Mouse (Mus musculus): ENCODE measurements at regions not wholly inside any gene's neighbourhood (a gene's known extent, or its start where the extent isn't known, plus 50 kb on each side); places are given as distances from the start of the nearest gene placed in this dataset.

DNA sequence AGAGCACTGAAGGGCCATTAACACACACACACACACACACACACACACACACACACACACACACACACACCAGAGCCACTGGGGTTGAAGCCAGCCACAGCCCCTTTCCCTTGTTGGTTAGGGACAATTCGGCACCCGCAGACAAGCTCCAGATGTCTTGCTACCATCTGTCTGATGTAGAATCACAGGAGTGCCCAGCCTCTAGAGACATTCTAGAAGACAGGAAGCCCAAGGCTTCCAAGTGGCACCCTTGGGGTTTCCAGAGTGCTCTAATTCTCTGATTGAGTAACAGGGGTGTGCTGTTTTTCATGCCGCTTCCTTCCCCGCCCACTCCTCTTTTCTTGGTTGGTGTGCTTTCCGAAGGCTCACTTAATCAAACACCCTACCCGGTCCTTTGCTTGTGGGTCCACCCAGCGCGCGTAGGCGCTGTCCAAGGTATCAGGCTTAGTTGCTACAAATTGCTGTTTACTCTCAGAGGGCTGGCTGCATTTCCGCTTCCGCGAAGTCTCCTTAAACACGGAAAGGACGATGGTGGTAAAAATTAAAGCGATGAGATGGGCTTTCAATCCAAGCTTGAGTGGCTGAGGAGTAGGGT is 59.5 kb upstream of the Zbtb18 start:
- DNase-seq, result peak; percentile 13
- TF ChIP-seq CTCF (conservative IDR thresholded peaks at IDR 0.05; ENCODE audit: insufficient read depth, insufficient read length, low read depth, low read length), result no peak
- no peak for TF ChIP-seq POLR2A (IDR thresholded peaks at IDR 0.05; ENCODE audit: low read depth, low read length)
- Histone ChIP-seq H3K4me3 (ENCODE audit: insufficient read depth, low read depth, low read length) (no peak overlapping the region), H3K27ac (ENCODE audit: insufficient read depth, low read depth, low read length) (no peak overlapping the region), H3K4me1 (ENCODE audit: control insufficient read depth, insufficient read depth, low read length) (no peaks in the 10 kb centered on the region), H3K36me3 (ENCODE audit: control insufficient read depth, insufficient read depth, low read length) (no peaks in the 10 kb centered on the region), H3K27me3 (replicated peaks; ENCODE audit: control insufficient read depth, insufficient read depth, low read length) (no peaks in the 10 kb centered on the region; the same call in 1 of the 2 replicates)
- 12% methylated on average over 16 of the region's 16 CpGs for WGBS

DNA sequence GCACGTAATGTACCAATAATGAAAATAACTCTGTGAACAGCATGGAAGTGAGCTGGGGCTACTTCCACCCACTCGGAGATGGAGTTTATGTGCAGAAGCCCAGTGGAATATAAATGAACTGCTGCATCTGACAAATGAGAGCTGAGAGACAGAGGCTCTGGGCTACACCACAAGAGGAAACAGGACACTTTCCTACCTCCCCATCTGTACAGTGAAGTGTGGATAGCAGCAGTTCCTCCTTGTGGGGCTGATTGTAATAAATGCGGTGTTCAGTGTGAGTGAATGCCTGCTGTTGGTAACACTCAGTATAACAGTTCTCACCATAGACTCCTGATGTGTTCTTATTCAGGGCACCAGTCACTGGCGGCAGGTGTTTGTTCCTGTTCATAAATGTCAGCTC is 60.0 kb upstream of the Zbtb18 start:
- no peak for DNase-seq
- Histone ChIP-seq H3K27me3 (replicated peaks; ENCODE audit: control insufficient read depth, insufficient read depth, low read length) (no peaks in the 10 kb centered on the region; the same call in 1 of the 2 replicates), H3K36me3 (ENCODE audit: control insufficient read depth, insufficient read depth, low read length) (no peaks in the 10 kb centered on the region), H3K4me3 (ENCODE audit: insufficient read depth, low read depth, low read length) (no peak overlapping the region), H3K4me1 (ENCODE audit: control insufficient read depth, insufficient read depth, low read length) (no peaks in the 10 kb centered on the region), H3K27ac (ENCODE audit: insufficient read depth, low read depth, low read length) (no peak overlapping the region)
- WGBS, result 81% methylated on average over 4 of the region's 4 CpGs
- TF ChIP-seq CTCF (conservative IDR thresholded peaks at IDR 0.05; ENCODE audit: insufficient read depth, insufficient read length, low read depth, low read length), result no peak
- no peak for TF ChIP-seq POLR2A (IDR thresholded peaks at IDR 0.05; ENCODE audit: low read depth, low read length)

DNA sequence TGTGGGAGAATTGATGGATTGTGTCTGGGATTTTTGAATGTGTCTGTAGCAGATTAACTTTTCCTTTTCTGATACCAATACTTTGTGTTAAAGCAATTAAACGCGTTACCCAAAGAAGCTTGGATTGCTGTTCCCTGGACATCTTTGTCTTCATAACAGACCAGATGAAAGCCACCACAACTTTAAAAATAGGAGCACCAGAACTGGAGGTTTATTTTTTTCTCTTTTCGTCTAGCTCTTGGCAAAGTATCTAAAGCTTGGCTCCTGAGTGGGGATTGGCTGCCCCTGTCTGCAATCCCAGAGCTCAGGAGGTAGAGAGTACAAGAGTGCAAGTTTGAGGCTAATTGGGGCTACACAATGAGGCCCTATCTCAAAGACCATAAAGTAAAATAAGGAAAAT is 64.0 kb upstream of the Zbtb18 start:
- no peaks in the 10 kb centered on the region for H3K36me3 ChIP-seq (ENCODE audit: control insufficient read depth, insufficient read depth, low read length)
- H3K27me3 ChIP-seq (replicated peaks; ENCODE audit: control insufficient read depth, insufficient read depth, low read length), result no peaks in the 10 kb centered on the region
- WGBS, result 91% methylated on average over 3 of the region's 3 CpGs
- H3K27ac ChIP-seq (ENCODE audit: insufficient read depth, low read depth, low read length), result no peak overlapping the region
- no peaks in the 10 kb centered on the region for H3K4me1 ChIP-seq (ENCODE audit: control insufficient read depth, insufficient read depth, low read length)
- DNase-seq, result no peak
- H3K4me3 ChIP-seq (ENCODE audit: insufficient read depth, low read depth, low read length), result no peak overlapping the region
- no peak for TF ChIP-seq POLR2A (IDR thresholded peaks at IDR 0.05; ENCODE audit: low read depth, low read length)
- no peak for TF ChIP-seq CTCF (conservative IDR thresholded peaks at IDR 0.05; ENCODE audit: insufficient read depth, insufficient read length, low read depth, low read length)

DNA sequence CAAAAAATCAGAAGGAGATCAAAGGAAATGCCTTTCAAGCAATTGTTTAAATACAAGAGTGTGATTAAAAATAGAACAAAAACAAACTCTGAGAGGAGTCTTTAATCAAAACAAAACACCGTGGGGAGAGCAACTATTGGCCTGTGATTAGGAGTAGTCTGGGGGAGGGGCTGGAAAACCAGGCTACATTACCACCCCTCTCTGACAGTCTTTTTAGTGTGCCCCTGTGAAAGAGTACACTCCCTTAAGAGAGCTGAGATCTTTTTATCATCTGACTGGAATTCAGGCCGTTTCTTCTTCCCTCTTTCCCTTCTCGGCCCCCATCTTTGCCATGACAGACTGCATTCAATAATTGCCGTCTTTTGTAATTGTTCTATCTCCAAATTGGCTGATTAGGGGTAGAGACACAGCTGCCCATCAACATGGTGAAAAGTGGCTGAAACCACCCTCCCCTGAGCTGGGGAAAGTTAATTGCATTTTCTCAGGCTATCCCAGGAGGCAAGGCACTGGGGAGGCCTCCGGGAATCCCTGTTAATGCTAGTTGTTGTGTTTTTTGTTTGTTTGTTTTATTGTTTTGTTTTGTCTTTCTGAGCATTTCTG is 68.8 kb upstream of the Zbtb18 start:
- H3K36me3 ChIP-seq (ENCODE audit: control insufficient read depth, insufficient read depth, low read length), result no peaks in the 10 kb centered on the region
- TF ChIP-seq POLR2A (IDR thresholded peaks at IDR 0.05; ENCODE audit: low read depth, low read length) (no peak), CTCF (conservative IDR thresholded peaks at IDR 0.05; ENCODE audit: insufficient read depth, insufficient read length, low read depth, low read length) (no peak)
- no peak overlapping the region for H3K27ac ChIP-seq (ENCODE audit: insufficient read depth, low read depth, low read length)
- no peaks in the 10 kb centered on the region for H3K4me1 ChIP-seq (ENCODE audit: control insufficient read depth, insufficient read depth, low read length)
- H3K27me3 ChIP-seq (replicated peaks; ENCODE audit: control insufficient read depth, insufficient read depth, low read length), result no peaks in the 10 kb centered on the region
- no peak overlapping the region for H3K4me3 ChIP-seq (ENCODE audit: insufficient read depth, low read depth, low read length)
- DNase-seq, result no peak
- WGBS, result 16% methylated on average over 5 of the region's 5 CpGs

DNA sequence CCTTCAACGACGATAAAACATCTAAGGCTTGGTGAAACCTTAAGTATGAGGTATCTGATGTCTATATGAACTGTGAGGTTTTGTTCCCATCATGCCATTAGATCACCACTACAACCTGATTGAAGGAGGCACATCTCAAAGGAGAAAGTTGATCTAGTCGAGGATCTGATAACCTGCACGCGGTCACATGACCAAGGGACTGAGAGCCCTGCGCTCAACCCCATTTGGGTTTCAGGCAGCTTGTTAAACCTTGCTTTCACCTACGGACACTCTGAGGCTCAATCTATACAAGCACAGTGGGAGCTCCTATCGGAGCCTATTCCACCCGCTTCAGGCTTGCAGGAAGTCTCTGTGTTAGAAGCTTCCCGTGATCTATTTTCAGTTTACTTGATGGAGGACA is 70.1 kb upstream of the Zbtb18 start:
- no peaks in the 10 kb centered on the region for H3K36me3 ChIP-seq (ENCODE audit: control insufficient read depth, insufficient read depth, low read length)
- H3K27ac ChIP-seq (ENCODE audit: insufficient read depth, low read depth, low read length), result no peak overlapping the region
- WGBS, result 68% methylated on average over 10 of the region's 10 CpGs
- no peaks in the 10 kb centered on the region for H3K4me1 ChIP-seq (ENCODE audit: control insufficient read depth, insufficient read depth, low read length)
- no peak overlapping the region for H3K4me3 ChIP-seq (ENCODE audit: insufficient read depth, low read depth, low read length)
- no peaks in the 10 kb centered on the region for H3K27me3 ChIP-seq (replicated peaks; ENCODE audit: control insufficient read depth, insufficient read depth, low read length)
- DNase-seq, result no peak
- TF ChIP-seq POLR2A (IDR thresholded peaks at IDR 0.05; ENCODE audit: low read depth, low read length), result no peak
- no peak for TF ChIP-seq CTCF (conservative IDR thresholded peaks at IDR 0.05; ENCODE audit: insufficient read depth, insufficient read length, low read depth, low read length)

DNA sequence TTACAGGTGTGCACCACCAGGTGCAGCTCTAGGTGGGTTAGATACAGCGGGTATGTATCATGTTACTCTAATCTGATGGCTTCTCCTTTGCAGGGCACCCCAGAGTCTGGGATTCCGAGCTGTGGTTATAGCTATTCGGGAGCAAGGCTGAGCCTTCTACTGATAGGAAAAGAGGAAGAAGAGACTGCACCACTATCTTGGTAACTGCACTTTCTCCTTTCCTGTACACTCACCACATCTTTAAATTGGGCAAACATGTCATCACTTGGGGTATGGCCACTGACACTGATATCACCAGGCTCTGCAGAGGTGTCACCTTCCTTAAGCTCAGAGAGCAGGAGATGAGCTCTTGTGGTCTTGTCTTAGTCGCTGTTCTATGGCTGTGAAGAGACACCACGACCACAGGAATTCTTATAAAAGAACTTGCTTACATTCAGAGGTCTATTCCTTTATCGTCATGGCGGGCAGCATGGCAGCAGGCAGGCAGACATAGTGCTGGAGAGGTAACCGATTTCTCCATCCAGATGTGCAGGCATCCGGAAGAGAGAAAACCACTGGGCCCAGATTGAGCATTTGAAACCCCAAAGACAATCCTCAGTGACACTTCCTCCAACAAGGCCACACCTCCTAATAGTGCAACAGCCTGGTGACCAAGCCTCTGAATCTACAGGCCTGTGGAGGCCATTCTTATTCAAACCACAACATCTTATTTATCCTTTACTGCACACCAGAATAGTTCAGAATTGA is 74.1 kb upstream of the Zbtb18 start:
- DNase-seq, result no peak
- Histone ChIP-seq H3K4me3 (ENCODE audit: insufficient read depth, low read depth, low read length) (no peak overlapping the region), H3K27me3 (replicated peaks; ENCODE audit: control insufficient read depth, insufficient read depth, low read length) (no peaks in the 10 kb centered on the region), H3K27ac (ENCODE audit: insufficient read depth, low read depth, low read length) (no peak overlapping the region), H3K4me1 (ENCODE audit: control insufficient read depth, insufficient read depth, low read length) (no peaks in the 10 kb centered on the region), H3K36me3 (ENCODE audit: control insufficient read depth, insufficient read depth, low read length) (no peaks in the 10 kb centered on the region)
- 83% methylated on average over 9 of the region's 9 CpGs for WGBS
- TF ChIP-seq POLR2A (IDR thresholded peaks at IDR 0.05; ENCODE audit: low read depth, low read length), result no peak
- no peak for TF ChIP-seq CTCF (conservative IDR thresholded peaks at IDR 0.05; ENCODE audit: insufficient read depth, insufficient read length, low read depth, low read length)

DNA sequence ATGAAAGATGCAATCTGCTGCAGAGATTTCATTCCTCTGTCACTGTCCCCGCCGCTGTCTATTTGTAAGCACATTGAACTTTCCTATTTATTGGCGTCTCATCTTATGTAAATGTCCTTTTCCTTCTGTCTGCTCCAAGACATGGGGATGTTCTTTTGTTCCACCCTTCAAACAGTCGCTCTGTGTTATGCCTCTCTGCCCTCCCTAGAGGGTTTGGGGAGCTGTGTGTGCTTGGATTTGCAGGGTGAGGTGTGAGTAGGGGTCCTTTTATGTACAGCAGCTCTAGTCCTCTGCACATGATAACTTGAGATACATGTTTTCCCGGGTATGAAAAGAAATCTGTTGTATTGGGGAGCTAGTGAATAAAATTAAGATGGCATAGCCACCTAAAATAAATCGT is 75.2 kb upstream of the Zbtb18 start:
- H3K4me3 ChIP-seq (ENCODE audit: insufficient read depth, low read depth, low read length), result no peak overlapping the region
- no peak for DNase-seq
- TF ChIP-seq POLR2A (IDR thresholded peaks at IDR 0.05; ENCODE audit: low read depth, low read length), result no peak
- TF ChIP-seq CTCF (conservative IDR thresholded peaks at IDR 0.05; ENCODE audit: insufficient read depth, insufficient read length, low read depth, low read length), result no peak
- H3K27me3 ChIP-seq (replicated peaks; ENCODE audit: control insufficient read depth, insufficient read depth, low read length), result no peaks in the 10 kb centered on the region
- no peaks in the 10 kb centered on the region for H3K36me3 ChIP-seq (ENCODE audit: control insufficient read depth, insufficient read depth, low read length)
- no peaks in the 10 kb centered on the region for H3K4me1 ChIP-seq (ENCODE audit: control insufficient read depth, insufficient read depth, low read length)
- 77% methylated on average over 6 of the region's 6 CpGs for WGBS
- H3K27ac ChIP-seq (ENCODE audit: insufficient read depth, low read depth, low read length), result no peak overlapping the region

Data from kidney, adult 2 months (tissue).